Mouse (Mus musculus) cerebral cortex, adult 2 months (tissue): ENCODE measurements around the gene Ccdc146.

Source experiments
- WGBS: fragments of 180-500 bp; shearing (Covaris S2); methylation state at CpG from one replicate; pipeline ENCODE4 v1.1.7; 2018; 5-methylcytosine and 5-hydroxymethylcytosine counted together

Ccdc146 gene

DNA sequence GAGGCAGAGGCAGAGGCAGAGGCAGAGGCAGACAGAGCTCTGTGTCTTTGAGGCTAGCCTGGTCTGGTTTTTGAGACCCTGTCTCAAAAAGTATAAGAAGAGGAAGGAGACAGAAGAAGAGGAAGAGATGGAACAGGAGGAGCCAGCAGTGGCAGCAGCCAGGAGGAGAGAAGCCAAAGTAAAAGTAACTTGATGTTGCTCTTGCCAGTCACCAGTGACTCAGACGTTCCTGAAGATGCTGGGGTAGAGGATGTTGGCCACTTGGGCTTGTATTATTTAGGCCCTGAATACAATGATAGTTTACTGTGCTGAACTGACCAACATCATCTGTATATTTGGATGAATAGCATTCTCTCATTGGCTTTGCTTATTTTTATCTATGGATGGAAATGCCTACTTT, 95.9 kb downstream of the Ccdc146 start:
- 43% methylated on average over 1 of the region's 1 CpGs for WGBS

DNA sequence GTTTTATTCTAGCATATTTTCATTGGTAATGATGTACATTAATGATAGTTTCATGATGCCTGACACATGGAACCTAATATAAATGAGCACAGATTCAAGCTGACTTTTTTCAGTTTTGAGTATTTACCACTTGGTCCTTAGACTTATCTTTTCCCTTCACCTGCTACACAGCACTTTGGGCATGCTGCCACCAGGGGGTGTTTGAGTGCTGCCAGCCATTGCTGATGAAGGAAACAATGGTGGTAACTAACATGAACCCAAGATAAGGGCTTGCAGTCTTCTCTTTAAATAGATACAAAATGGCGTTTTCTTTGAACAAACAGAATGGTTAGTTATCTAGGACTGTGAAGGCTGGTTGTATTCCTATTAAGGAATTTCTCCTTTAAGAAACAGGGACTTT, 98.0 kb downstream of the Ccdc146 start:
- 51% methylated on average over 1 of the region's 1 CpGs for WGBS

DNA sequence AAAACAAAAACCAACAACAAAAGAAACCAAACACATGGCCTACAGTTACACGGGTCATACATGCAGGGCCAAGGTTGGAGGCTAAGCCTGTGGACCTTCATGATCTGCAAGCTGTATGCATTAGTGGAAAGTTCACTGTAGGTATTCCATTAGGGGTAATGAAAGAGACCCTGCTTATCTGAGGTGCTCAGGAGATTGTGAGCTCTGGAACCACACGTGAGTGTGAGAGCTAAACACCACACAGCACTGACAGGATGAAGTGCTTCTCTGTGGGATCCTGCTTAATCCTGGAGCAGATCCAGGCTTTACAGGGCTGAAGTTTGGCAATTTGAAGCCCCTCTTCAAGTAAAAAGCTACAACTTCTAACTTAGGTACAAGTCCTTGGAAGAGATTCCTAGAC, 104.3 kb downstream of the Ccdc146 start:
- WGBS, result 81% methylated on average over 2 of the region's 2 CpGs

DNA sequence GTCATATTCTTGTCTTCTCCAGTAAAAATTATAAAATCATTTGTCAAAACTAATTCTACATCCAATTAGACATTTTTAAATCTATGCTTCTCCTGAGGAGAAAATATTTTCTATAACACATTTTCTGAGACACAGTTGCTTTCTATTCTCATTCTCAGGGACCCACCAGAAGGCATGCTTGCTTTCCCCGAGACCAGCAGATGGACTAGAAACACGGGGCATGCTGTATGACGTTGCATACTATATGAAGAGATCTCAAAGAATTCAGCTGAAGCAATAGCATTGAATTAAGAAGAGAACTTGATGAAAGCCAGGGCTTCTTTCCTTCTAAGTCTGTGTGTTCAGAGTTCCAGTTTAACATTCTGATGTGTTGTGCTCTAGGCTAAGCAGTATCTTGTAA, 109.8 kb downstream of the Ccdc146 start:
- 52% methylated on average over 3 of the region's 3 CpGs for WGBS

DNA sequence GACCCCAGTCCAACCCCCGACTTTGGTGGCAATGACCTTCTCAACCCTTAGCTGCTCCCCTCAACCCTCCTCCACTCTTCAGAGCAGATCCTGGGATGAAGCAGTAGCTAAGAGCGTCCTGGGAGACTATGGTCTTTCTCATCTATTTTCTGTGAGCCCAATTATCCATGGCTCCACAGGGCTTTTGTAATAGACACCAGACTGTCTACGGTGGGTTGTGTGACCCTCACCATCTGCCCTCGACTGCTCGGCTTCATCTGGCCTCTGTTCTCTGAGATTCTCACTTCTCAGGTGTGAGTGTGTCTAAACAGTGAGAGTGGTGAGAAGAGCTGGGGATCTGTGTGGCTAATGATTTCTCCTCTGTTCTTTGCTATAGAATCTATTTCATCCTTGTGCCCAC, 117.3 kb downstream of the Ccdc146 start:
- WGBS, result 79% methylated on average over 5 of the region's 5 CpGs

DNA sequence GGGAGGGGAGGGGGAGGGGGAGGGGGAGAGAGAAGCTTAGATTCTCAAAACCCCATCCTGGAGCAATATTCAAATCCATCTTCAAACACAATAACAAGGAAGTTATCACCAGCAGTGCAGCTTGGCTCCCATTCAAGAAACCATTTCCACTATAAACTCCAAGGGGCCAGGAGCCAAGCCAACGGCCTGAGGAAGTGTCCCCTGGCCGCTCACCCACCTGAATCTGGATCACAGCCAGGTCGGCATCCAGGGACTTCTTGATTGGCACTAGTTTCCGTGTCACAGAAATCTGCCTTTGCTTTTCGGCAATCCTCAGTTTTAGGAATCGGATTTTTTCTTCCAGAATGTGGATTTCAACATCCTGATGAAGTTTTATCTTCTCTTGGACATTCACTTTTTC, 123.5 kb downstream of the Ccdc146 start:
- WGBS, result 54% methylated on average over 6 of the region's 6 CpGs

DNA sequence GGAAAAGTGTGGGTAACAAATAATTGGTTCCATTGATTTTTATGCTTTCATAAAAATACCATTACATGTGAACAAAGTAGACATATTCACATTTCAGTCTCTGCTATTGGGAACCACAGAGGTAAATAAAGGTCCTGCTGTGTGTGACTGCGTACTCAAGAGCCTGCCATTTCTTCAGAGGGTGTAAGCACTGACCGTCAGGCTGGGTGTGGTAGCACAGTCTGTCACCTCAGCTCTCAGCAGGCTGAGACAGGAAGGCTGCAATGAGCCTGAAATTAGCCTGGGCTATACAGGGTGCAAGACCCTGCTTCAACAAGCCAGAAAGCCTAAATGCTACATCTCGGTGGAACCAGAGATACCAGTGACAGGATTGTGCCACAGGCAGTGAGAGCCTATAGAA, 124.4 kb downstream of the Ccdc146 start:
- 94% methylated on average over 3 of the region's 3 CpGs for WGBS

DNA sequence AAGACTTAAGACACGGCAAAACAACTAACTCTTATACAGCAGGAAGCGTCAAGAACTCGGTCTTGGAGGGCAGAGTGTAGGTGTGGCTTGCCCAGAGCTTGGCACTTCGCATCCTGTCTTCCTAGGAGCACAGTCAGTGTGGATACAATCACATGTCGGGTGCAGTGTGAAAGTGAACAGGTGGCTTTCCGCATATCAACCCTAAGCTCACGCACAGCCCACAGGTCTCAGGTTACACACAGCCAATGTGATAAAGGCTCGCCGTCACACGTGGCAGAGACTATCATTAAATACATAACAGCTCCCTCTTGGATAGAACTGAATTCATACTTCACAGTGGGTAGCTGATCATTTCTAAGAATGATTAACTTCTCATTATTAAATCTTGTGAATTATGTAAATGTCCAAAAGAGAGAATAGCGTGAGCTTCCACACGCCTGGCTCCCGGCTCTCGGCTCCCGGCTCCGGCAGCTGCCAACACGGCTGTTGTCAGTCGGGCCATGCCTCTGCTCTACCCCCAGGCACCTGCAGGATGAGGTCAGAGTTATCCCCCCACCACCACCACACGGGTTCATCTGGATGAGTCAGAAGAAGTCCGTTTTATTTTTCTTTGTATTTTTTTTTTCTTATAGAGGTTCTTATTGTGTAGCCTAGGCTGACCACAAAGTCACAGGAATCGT, 125.3 kb downstream of the Ccdc146 start:
- 71% methylated on average over 21 of the region's 21 CpGs for WGBS

DNA sequence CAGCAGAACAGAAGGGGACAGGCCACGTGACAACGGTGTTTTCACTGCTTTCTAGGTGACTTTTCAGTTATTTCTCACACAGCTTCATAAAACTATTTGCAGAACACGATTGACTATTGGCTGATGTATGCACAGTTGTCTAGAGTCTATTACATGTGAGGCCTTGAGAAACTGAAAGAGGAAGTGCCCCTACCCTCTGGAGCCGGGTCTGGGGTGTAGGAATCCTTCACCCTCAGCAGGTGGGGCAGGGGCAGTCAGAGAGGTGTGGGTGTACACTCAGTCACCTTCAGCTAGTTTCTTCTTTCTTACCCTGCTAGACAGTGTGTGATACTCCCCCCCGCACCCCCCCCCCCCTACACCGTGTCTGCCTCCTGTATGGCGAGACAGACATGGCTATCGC, 128.8 kb downstream of the Ccdc146 start:
- WGBS, result 88% methylated on average over 8 of the region's 8 CpGs

DNA sequence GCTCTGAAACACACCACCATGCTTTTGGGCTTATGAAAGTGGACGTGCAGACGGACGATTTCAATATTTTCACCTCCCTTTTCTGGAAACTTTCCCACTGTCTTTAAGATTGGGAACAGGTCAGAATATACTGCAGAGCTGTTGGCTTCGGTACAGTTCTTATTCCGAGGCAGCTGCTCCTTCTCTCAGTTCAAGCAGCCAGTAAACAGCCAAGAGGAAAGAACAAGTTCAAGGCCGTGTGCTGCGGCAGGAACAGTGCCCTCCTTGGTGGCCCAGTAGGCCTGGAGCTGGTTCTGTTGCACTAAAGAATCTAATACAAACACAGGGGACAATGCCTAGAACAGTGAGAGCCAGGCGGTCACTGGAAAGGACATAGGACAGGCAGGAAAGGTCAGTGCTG, 133.9 kb downstream of the Ccdc146 start:
- WGBS, result 84% methylated on average over 8 of the region's 8 CpGs

DNA sequence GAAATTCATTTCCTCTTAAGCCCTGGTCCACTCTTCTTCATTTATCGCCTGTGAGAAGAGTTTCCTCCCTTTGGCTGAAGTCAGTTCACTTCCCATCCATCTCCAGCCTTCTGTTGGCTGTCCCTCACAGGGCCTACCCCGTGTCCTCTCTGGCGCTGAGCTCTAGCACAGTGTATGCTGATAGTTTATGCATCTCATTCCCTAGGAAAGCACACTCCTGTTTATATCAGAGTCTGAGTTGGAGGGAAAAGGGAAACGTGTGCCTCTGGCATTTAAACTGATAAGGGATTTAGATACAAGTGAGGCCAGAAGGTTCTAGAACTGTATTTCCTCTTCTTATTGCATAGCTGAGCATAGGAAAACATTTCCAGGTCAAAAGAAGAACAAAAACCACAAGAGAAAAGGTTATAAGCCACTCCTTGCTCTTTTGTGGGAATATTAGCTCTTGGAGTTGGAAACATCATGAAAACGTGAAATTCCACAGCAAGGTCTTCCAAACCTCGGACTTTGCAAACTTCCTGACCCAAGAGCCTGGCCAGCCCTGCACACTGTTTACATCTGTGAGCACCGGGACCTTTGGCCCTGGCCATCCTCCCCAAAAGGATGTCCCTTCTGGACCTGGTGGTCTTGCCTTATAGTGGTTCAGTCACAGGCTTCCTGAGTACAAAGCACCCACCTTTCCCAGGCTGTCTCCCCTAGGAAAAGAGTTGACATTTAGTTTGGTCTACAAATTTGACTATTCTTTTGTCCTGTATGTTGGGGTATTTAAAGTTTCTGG, 135.6 kb downstream of the Ccdc146 start:
- WGBS, result 81% methylated on average over 7 of the region's 7 CpGs

DNA sequence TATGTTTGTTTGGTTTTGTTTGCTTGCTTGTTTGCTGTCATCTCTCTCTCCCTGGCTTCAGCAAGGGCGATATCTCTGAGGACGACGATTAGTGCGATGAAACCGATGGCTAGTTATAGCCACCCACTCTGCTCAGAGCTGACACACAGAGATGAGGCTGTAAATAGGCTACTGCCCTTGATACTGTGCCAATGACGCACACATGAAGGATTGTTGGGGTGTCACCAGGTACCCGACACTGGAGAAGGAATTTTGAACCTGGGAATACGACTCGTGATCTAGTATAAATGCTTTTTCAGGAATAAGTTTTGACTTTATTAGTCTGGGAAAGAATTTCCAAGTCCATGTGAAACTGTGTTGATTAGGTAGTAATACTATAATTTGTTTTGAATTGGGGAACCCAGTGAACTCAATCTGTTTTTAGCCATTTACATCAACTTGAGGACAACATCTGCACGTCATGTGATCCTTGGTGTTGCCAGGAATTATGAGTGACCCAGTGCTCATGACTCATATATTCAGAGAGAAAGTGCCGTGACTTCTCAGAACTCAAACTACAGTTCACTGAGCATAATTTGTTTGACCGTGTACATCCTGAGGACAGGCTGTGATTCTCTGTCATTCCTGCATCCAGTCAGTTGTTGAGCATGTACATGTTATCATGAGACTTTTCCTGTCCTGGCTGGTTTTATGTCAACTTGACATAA, 141.0 kb downstream of the Ccdc146 start:
- WGBS, result 89% methylated on average over 12 of the region's 12 CpGs

DNA sequence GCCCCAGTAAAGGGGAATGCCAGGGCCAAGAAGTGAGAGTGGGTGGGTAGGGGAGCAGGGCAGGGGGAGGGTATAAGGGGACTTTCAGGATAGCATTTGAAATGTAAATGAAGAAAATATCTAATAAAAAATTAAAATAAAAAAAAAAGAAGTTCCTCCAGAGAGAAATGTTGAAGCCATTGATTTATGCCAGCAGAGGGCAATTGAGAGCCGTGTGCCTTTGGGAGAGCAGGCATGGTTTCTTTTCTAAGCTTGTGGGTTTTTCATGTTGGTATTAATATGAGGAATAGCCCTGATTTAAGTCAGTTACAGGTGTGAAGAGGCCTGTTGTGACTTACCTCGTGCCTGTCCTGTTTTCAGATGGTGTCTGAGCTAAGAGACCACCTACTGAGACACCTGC, 146.8 kb downstream of the Ccdc146 start:
- WGBS, result 33% methylated on average over 2 of the region's 2 CpGs

DNA sequence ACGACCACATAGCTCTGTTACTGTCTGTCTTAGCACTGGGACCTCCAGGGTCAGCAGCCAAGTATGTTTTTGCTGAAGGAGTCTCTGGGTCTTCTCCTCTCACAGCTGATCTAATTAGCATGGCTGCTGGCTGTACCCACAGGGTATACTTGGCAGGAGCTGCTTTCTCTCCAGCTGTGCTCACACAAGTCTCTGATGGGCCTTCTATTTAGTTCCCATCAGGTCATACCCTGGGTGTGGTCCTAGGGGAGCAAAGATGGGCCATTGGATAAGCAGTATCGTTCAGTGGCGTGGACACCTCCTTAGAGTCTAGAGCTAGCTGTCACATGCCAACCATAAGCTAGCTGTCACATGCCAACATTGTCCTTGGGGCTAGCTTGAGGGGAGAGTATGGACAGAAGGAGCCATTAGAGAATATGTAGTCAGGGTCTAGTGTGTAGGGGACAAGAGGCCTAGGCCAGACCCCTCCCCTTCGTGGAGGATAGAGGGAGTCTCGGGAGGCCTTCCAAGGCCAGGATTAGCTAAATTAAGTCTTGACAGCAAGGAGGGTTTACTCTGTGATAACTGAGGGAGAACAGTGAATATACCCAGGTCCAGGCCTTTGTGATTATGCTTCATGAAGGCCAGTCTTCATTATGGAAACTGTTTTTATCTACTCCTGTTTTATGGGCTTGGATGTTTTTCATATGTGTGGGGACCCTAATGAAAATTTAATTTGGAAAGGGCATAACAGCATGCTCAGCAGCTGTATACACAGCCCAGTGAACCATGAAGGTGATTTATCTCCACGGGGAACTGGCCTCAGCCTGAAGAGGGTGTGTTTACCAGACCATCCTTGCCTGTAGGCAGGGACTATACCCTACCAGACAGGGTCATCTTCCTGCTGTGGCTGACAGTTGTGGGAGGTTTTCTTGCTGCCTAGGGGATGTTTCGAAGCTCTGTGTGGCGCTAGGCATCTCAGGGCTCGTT, 152.8 kb downstream of the Ccdc146 start:
- 74% methylated on average over 9 of the region's 9 CpGs for WGBS

DNA sequence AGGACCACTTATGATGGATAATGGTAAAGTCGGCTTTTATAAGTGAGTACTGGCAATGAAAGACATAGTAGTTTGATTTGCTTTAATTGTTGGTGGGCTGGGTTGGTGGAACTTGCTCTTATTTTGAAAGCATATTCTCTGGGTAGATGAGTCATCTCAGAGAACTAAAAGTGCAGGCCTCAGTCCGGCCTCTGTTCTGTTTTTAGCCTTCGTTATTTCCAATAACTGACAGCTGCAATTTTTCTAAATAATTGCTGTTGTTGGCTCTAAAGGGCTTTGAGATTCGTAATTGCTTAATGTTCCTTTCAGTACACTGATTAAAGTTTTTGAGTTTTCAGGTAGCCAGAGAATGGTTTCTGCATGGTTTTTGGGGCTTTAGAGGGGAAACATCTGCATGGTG, 153.7 kb downstream of the Ccdc146 start:
- 73% methylated on average over 4 of the region's 4 CpGs for WGBS

DNA sequence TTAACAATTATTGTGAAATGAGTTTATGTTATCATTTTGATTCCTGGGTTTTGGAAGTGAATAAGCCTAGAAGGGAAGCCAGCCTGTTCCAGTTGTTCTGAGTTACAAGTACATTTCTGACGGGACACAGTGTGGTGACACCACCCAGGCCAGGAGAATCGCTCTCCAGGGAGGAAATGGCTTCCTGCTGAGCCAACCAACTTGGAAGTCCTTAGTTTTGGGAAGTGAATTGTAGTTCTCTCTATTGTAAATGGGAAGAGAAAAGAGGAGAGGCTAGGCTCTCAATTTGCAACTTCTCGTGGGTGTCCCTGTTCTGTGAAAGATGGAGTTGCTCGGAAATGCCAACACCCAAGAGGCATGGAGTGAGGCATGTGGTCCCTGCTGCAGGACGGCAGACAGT, 155.0 kb downstream of the Ccdc146 start:
- WGBS, result 80% methylated on average over 5 of the region's 5 CpGs

DNA sequence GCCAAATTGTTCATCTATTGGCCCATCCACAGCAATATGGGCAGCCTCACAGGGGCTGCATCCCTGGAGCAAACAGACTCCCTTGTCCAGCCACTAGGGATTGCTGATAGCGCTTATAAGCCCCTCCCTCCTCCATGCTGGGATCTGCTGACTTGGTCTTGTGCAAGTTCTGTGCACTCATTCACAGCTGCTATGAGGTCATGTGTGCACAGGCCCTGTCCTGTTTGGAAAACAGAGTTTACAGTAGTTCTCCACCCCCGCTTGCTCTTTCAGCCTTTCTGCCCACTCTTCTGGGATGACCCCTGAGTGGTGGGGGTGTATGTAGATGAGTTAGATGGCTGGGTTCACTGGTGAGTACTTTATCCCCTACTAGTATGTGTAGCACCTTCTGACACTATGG, 157.4 kb downstream of the Ccdc146 start:
- 63% methylated on average over 2 of the region's 2 CpGs for WGBS

DNA sequence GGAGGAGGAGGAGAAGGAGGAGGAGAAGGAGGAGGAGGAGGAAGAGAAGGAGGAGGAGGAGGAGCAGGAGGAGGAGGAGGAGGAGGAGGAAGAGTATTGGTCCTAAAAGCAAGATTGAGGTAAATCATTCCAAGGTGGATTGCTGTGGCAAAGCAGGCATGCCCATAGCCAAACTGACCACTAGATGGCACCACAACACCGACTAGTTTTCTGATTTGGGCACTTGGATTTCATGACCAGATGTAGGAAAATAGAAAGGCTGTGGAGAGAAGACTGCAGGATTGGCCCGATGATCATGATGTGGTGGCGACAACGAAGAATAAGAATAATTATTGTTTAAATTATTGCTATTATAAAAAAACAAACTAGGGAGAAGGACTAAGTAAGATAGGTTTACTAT, 159.4 kb downstream of the Ccdc146 start:
- WGBS, result 5% methylated on average over 4 of the region's 4 CpGs

DNA sequence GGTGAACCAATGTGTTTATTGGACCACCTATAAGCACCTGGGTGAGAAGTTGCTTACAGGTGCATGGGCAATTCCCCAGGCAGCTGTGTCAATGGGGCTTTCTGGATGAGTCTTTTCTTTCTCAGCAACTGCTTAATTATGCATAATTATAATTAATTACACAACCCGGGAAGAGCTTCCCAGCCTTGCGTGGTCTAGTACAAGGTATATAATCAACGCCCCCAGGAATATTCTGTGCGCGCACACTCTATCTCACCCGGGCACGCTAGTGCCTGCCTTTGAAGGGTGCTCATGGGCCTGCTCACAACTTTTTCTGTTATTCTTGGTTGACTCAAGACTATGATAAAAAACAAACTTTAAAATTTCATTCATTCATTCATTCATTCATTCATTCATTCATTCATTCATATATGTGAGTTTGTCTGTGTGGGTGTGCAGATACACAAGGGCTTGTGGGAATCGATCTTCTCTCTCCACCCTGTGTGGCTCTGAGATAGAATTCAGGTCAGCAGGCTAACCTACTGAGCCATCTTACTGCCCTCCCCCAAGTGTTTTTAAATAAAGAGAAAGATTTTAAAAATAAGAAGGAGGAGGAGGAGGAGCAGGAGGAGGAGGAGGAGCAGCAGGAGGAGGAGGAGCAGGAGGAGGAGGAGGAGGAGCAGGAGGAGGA, 160.0 kb downstream of the Ccdc146 start:
- 76% methylated on average over 8 of the region's 8 CpGs for WGBS

DNA sequence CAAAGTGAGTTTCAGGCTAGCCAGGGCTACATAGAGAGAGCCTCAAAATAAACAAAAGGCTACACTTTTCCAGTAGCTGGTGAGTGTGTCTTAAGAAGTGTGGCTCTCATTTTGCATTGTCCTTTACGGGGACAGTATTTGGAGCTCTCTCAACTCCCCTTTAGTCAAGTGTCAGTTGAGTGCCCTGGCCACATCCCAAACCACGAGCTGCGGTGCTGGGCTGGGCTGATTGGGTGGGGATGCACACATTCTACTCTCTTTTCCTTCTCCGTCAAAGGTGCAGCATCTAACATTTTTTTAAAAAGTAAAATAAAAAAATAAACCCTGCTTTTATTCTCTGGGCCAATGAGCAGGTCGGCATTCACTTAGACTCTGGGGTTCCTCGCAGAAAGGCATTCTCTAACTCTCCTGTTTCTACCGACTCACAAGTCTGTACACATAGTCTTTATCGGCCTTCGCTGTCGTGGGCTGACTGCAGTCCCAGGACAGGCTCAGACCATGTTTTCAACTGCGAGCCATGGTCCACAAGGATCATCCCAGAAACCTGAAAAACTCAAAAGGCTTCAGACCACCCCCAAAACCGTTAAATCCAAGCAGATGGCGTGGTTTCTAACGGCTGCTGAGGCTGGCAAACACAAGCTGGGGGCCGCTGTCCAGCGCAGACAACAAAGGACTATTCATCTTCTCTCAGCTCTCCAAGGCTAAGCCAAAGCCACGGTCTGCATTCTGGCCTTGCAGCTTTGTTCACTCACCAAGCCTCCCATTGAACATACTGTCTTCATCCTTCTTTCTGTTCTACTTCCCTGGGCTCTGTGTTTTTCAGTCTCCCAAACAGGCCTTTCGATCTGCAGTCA, 161.0 kb downstream of the Ccdc146 start:
- WGBS, result 59% methylated on average over 18 of the region's 18 CpGs
